Mouse (Mus musculus): ENCODE measurements around the gene Gjd3. TPM values are rescaled to one million over a fixed set of nuclear protein-coding genes. Genes with fewer than 3 reads are reported as not detected.

The Gjd3 gene
- polyA plus RNA-seq (2014; fragmentation: Illumina TruSeq; extraction: RNeasy Lipid Tissue Mini Kit (QIAGEN cat#74804); ENCODE audit: low replicate concordance), result not detected

GRCm38 (mm10) chr11:98982773-98983133 is at the start of gene Gjd3:
TSS of gene Gjd3 (minus strand) at chr11:98983016.

GRCm38 (mm10) chr11:99023500-99024467 is 41.0 kb upstream of the Gjd3 start, which contains the start of gene Top2a:
TSS of gene Top2a (minus strand) at chr11:99024189.

Other genes starting within 250 kb of the Gjd3 start
- 3.7 TPM for gene Thra, start 242.4 kb downstream of the Gjd3 start, polyA plus RNA-seq (2014; fragmentation: Illumina TruSeq; extraction: RNeasy Lipid Tissue Mini Kit (QIAGEN cat#74804); ENCODE audit: low replicate concordance)
- gene Nr1d1, start 207.7 kb downstream of the Gjd3 start, polyA plus RNA-seq (2014; fragmentation: Illumina TruSeq; extraction: RNeasy Lipid Tissue Mini Kit (QIAGEN cat#74804); ENCODE audit: low replicate concordance), result 3.0 TPM
- gene Msl1, start 187.5 kb downstream of the Gjd3 start, polyA plus RNA-seq (2014; fragmentation: Illumina TruSeq; extraction: RNeasy Lipid Tissue Mini Kit (QIAGEN cat#74804); ENCODE audit: low replicate concordance), result 71.9 TPM
- 18.7 TPM for gene Casc3, start 178.1 kb downstream of the Gjd3 start, polyA plus RNA-seq (2014; fragmentation: Illumina TruSeq; extraction: RNeasy Lipid Tissue Mini Kit (QIAGEN cat#74804); ENCODE audit: low replicate concordance)
- gene Rapgefl1, start 146.2 kb downstream of the Gjd3 start, polyA plus RNA-seq (2014; fragmentation: Illumina TruSeq; extraction: RNeasy Lipid Tissue Mini Kit (QIAGEN cat#74804); ENCODE audit: low replicate concordance), result 4.2 TPM
- gene Wipf2, start 119.4 kb downstream of the Gjd3 start, polyA plus RNA-seq (2014; fragmentation: Illumina TruSeq; extraction: RNeasy Lipid Tissue Mini Kit (QIAGEN cat#74804); ENCODE audit: low replicate concordance), result 19.3 TPM
- 3.2 TPM for gene Cdc6, start 75.2 kb downstream of the Gjd3 start, polyA plus RNA-seq (2014; fragmentation: Illumina TruSeq; extraction: RNeasy Lipid Tissue Mini Kit (QIAGEN cat#74804); ENCODE audit: low replicate concordance)
- 0.74 TPM for gene Rara, start 55.2 kb downstream of the Gjd3 start, polyA plus RNA-seq (2014; fragmentation: Illumina TruSeq; extraction: RNeasy Lipid Tissue Mini Kit (QIAGEN cat#74804); ENCODE audit: low replicate concordance)
- 70.6 TPM for gene Top2a, start 41.2 kb upstream of the Gjd3 start, polyA plus RNA-seq (2014; fragmentation: Illumina TruSeq; extraction: RNeasy Lipid Tissue Mini Kit (QIAGEN cat#74804); ENCODE audit: low replicate concordance)
- 10.5 TPM for gene Igfbp4, start 58.2 kb upstream of the Gjd3 start, polyA plus RNA-seq (2014; fragmentation: Illumina TruSeq; extraction: RNeasy Lipid Tissue Mini Kit (QIAGEN cat#74804); ENCODE audit: low replicate concordance)
- gene Tns4, start 106.3 kb upstream of the Gjd3 start, polyA plus RNA-seq (2014; fragmentation: Illumina TruSeq; extraction: RNeasy Lipid Tissue Mini Kit (QIAGEN cat#74804); ENCODE audit: low replicate concordance), result 3.4 TPM
- not detected for gene Ccr7, start 172.1 kb upstream of the Gjd3 start, polyA plus RNA-seq (2014; fragmentation: Illumina TruSeq; extraction: RNeasy Lipid Tissue Mini Kit (QIAGEN cat#74804); ENCODE audit: low replicate concordance)
- 127 TPM for gene Smarce1, start 248.0 kb upstream of the Gjd3 start, polyA plus RNA-seq (2014; fragmentation: Illumina TruSeq; extraction: RNeasy Lipid Tissue Mini Kit (QIAGEN cat#74804); ENCODE audit: low replicate concordance)

Data from small intestine, adult 10 weeks (tissue).